Mouse (Mus musculus): ENCODE data around the gene Mup7.
"Not testable (repeated sequence)": the region's sequence is repeated elsewhere in the genome, so short reads cannot be mapped to it uniquely, and the experiment has no call there.

The Mup7 gene

DNA sequence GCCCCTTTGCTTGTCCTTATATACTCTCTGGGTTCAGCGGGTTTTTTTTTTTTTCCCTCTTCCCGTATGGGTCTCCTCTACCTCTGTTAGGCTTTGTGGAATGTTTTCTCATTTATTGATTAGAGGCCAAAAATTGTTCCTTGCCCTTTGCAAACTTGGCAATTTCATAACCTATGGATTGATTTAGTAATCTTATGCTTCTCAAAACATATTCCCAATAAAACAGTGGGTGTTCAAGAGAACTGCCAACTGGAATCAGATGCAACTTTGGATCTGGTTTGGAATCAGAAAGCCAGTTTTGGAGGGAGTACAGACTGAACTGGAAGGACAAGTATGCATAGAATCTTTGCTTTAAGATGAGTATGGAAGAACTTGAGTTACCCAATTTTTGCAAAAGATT, at the start of gene Mup7:
Gene Mup7 (minus strand): TSS at position 101 of the 400 bp plus-strand sequence.
- DNase-seq (ENCODE audit: low spot score), result not testable (repeated sequence)

DNA sequence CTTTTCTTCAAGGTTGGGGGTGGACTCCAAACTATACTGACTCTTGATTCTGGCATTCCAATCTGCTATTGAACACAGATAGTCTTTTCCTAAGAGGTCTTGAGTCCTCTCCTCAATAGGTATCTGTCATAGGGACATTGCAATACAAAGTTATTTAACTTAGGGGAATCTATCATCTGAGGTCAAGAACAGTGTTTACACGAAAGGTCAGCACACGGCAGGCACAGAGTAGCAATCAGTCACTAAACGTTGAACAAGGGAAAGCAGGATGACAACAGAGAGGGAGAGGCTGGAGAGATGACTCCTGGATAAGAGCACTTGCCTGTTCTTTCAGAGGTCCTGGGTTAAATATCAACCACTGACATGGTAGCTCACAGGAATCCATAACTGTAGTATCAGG, 9.6 kb upstream of the Mup7 start:
- DNase-seq (ENCODE audit: low spot score), result not testable (repeated sequence)

DNA sequence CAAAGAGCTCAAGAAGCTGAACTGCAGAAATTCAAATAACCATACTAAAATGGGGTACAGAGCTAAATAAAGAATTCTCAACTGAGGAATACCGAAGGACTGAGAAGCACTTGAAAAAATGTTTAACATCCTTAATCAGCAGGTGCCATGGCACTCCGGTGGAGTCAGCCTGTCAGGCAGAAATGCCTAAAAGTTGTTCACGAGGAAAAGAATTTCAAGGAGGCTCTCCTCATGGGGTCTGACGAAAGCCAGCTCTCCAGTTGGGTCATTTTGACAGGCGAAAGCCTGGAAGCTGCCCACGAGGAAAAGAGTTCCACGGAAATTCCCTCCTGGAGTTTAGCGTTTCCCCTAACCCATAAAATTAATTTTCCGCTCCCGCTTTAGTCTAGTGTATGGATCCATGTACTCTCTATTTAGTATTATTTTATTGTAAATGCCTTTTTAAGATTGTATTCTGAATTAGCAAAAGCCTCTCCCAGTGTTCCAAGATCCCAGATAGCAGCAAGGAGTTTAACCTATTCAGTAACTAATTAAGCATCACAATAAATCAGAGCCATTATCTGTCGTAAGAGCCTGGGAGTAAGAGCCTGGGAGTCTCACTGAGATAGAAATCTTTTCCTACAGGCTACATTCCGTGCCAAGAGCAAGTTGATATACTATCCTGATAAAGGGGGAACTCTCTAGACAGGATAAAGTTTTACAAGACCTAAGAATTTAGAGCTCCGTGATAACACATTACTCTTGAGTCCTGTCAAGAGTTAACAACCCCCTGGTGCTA, 40.8 kb downstream of the Mup7 start:
- DNase-seq (ENCODE audit: low spot score), result not testable (repeated sequence)

DNA sequence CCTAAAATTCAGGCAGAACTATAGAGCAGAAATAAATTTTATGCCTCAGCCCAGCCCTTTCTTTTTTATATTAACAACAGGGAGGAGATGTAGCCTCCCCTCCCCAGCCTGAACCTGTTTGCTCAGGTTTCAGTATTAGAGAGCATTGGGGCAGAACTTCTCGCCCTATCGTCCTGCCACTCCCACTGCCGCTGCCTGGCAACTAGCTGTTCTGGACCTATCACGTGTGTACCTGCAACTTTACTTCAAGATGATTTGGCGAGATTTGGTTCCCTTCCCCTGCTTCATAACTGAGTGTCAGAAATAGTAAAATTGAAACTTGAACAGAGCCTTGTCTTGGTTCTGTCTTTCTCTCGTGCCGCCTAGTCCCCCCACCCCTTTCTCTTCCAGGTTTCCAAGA, 50.1 kb downstream of the Mup7 start:
- not testable (repeated sequence) for DNase-seq (ENCODE audit: low spot score)

Data from embryo, embryonic 10.5 days (tissue).